In genomic region chr16:33061400-33061799, GRCm38 (mm10) we compare ENCODE assay signal across 7 mouse cellular contexts. TPM values are rescaled to one million over a fixed set of nuclear protein-coding genes. Genes with fewer than 3 reads are reported as not detected.
DNase-seq lines count a peak whose midpoint lies in the region; ATAC-seq and TF ChIP-seq lines count a peak whose summit lies in the region.

No protein-coding gene starts in this region.

- H3K4me1 ChIP-seq in embryonic facial prominence, embryonic 11.5 days (ENCODE audit: control insufficient read depth, insufficient read depth, low read length), result peaks cover 3% of the 10 kb centered on the region
- H3K4me1 ChIP-seq in limb, embryonic 11.5 days (ENCODE audit: control insufficient read depth, insufficient read depth, low read length), result peaks cover 11% of the 10 kb centered on the region
- peaks cover 14% of the 10 kb centered on the region; the same call in 1 of the 2 replicates for H3K4me1 ChIP-seq in small intestine, adult 2 months (ENCODE audit: control insufficient read depth, insufficient read depth, insufficient read length, low read length)

- 56% methylated on average over 11 of the region's 11 CpGs for WGBS in embryonic facial prominence, embryonic 11.5 days
- WGBS in limb, embryonic 11.5 days, result 48% methylated on average over 11 of the region's 11 CpGs
- WGBS in small intestine, adult 2 months, result 49% methylated on average over 11 of the region's 11 CpGs

- peak overlapping the region; percentile 95; the same call in 1 of the 2 replicates for H3K27ac ChIP-seq in layer of hippocampus, adult 2 months
- H3K27ac ChIP-seq in embryonic facial prominence, embryonic 11.5 days (replicated peaks; ENCODE audit: low read depth, low read length), result no peak overlapping the region
- H3K27ac ChIP-seq in limb, embryonic 11.5 days (replicated peaks; ENCODE audit: low read depth, low read length), result no peak overlapping the region
- H3K27ac ChIP-seq in small intestine, adult 2 months (ENCODE audit: insufficient read depth, low read depth, low read length), result peak overlapping the region; percentile 78; the same call in 1 of the 2 replicates

- no peak overlapping the region for H3K4me3 ChIP-seq in layer of hippocampus, adult 2 months
- peak overlapping the region; percentile 66; the same call in 1 of the 2 replicates for H3K4me3 ChIP-seq in embryonic facial prominence, embryonic 11.5 days (ENCODE audit: low read depth, low read length)
- H3K4me3 ChIP-seq in limb, embryonic 11.5 days (ENCODE audit: low read depth, low read length), result no peak overlapping the region; the same call in 1 of the 2 replicates
- H3K4me3 ChIP-seq in small intestine, adult 2 months (ENCODE audit: low read depth, low read length), result no peak overlapping the region

- DNase-seq in layer of hippocampus, adult 2 months (ENCODE audit: low spot score in 2 of 2), result no peak
- DNase-seq in layer of hippocampus, adult 18-20 months (ENCODE audit: low spot score in 2 of 2), result no peak
- DNase-seq in embryonic facial prominence, embryonic 11.5 days (ENCODE audit: low spot score), result no peak
- DNase-seq in limb, embryonic 11.5 days (ENCODE audit: low spot score), result no peak
- no peak for DNase-seq in spleen, postnatal 14 days (ENCODE audit: low spot score in 2 of 2)

- H3K27me3 ChIP-seq in embryonic facial prominence, embryonic 11.5 days (ENCODE audit: control insufficient read depth, insufficient read depth, low read length), result no peaks in the 10 kb centered on the region
- no peaks in the 10 kb centered on the region for H3K27me3 ChIP-seq in limb, embryonic 11.5 days (ENCODE audit: control insufficient read depth, insufficient read depth, low read length)
- no peaks in the 10 kb centered on the region for H3K27me3 ChIP-seq in small intestine, adult 2 months (ENCODE audit: control insufficient read depth, insufficient read depth, low read length)

- TF ChIP-seq POLR2A in small intestine, adult 2 months (IDR thresholded peaks at IDR 0.05; ENCODE audit: low read depth, low read length), result no peak

- no peak for ATAC-seq in embryonic facial prominence, embryonic 11.5 days (replicated peaks; ENCODE audit: insufficient number of reproducible peaks, low FRiP score, low TSS enrichment, low read depth)
- ATAC-seq in limb, embryonic 11.5 days (ENCODE audit: insufficient number of reproducible peaks, low FRiP score, low TSS enrichment, low read depth), result no peak
- no peak for ATAC-seq in monocyte, adult 5-6 weeks (replicated peaks; ENCODE audit: insufficient number of reproducible peaks, low FRiP score, low TSS enrichment, poor library complexity, severe bottlenecking)

- H3K36me3 ChIP-seq in embryonic facial prominence, embryonic 11.5 days (replicated peaks; ENCODE audit: control insufficient read depth, insufficient read depth, low read depth, low read length), result peaks cover 12% of the 10 kb centered on the region
- peaks cover 20% of the 10 kb centered on the region; the same call in 1 of the 2 replicates for H3K36me3 ChIP-seq in limb, embryonic 11.5 days (ENCODE audit: control insufficient read depth, insufficient read depth, low read length)
- peaks cover 10% of the 10 kb centered on the region for H3K36me3 ChIP-seq in small intestine, adult 2 months (ENCODE audit: control insufficient read depth, insufficient read depth, low read length)

- no peak overlapping the region for H3K9ac ChIP-seq in embryonic facial prominence, embryonic 11.5 days (replicated peaks; ENCODE audit: low read length)
- no peak overlapping the region for H3K9ac ChIP-seq in limb, embryonic 11.5 days (ENCODE audit: low read length)

- no peak for TF ChIP-seq CTCF in layer of hippocampus, adult 2 months (conservative IDR thresholded peaks at IDR 0.05)
- no peak for TF ChIP-seq CTCF in small intestine, adult 2 months (IDR thresholded peaks at IDR 0.05; ENCODE audit: extremely low read depth, insufficient read length, insufficient replicate concordance, low read depth, low read length)

- no peaks in the 10 kb centered on the region for H3K9me3 ChIP-seq in embryonic facial prominence, embryonic 11.5 days (replicated peaks; ENCODE audit: control insufficient read depth, low read length)
- no peaks in the 10 kb centered on the region for H3K9me3 ChIP-seq in limb, embryonic 11.5 days (ENCODE audit: control insufficient read depth, low read length)

- no peak overlapping the region; the same call in 1 of the 2 replicates for H3K4me2 ChIP-seq in embryonic facial prominence, embryonic 11.5 days (ENCODE audit: low read depth, low read length)
- peak overlapping the region; percentile 81 for H3K4me2 ChIP-seq in limb, embryonic 11.5 days (ENCODE audit: low read depth, severe bottlenecking)

RNA-seq across cellular contexts. Expression of gene Lmln, which starts 0.9 kb away (rescaled TPM):
- 10 to 100 TPM; 11.5 to 16.8 TPM for total RNA-seq in layer of hippocampus, adult 2 months (2021)
- total RNA-seq in layer of hippocampus, adult 18-20 months (2021), result 10 to 100 TPM; 15.2 to 18.5 TPM
- polyA plus RNA-seq in embryonic facial prominence, embryonic 11.5 days (2014; fragmentation: Nextera tagmentation; extraction: Ambion mirVana), result 1.2 and 2.3 TPM in 2 replicates
- polyA plus RNA-seq in limb, embryonic 11.5 days (2014; fragmentation: Nextera tagmentation; extraction: Ambion mirVana), result 2.0 and 3.3 TPM in 2 replicates
- 1.1 and 1.7 TPM in 2 replicates for polyA plus RNA-seq in small intestine, adult 2 months (2012; rRNA removed)
- total RNA-seq in monocyte, adult 5-6 weeks (2017), result 0.21 to 0.57 TPM (median 0.39 TPM) in 3 replicates

RNA-seq across cellular contexts. Expression of gene Rpl35a, which starts 5.1 kb away (rescaled TPM):
- 100 to 1,000 TPM; 323 to 325 TPM for total RNA-seq in layer of hippocampus, adult 2 months (2021)
- 100 to 1,000 TPM; 342 to 348 TPM for total RNA-seq in layer of hippocampus, adult 18-20 months (2021)
- 929 and 931 TPM in 2 replicates for polyA plus RNA-seq in embryonic facial prominence, embryonic 11.5 days (2014; fragmentation: Nextera tagmentation; extraction: Ambion mirVana)
- polyA plus RNA-seq in limb, embryonic 11.5 days (2014; fragmentation: Nextera tagmentation; extraction: Ambion mirVana), result 1,047 and 1,076 TPM in 2 replicates
- polyA plus RNA-seq in small intestine, adult 2 months (2012; rRNA removed), result 51.6 and 67.4 TPM in 2 replicates
- 1,318 to 2,339 TPM (median 2,031 TPM) in 3 replicates for total RNA-seq in monocyte, adult 5-6 weeks (2017)

RNA-seq across cellular contexts. Expression of gene Iqcg, which starts 5.4 kb away (rescaled TPM):
- total RNA-seq in layer of hippocampus, adult 2 months (2021), result 1 to 10 TPM; 4.8 to 5.4 TPM
- 1 to 10 TPM; 3.8 to 7.0 TPM for total RNA-seq in layer of hippocampus, adult 18-20 months (2021)
- 3.7 and 3.8 TPM in 2 replicates for polyA plus RNA-seq in embryonic facial prominence, embryonic 11.5 days (2014; fragmentation: Nextera tagmentation; extraction: Ambion mirVana)
- polyA plus RNA-seq in limb, embryonic 11.5 days (2014; fragmentation: Nextera tagmentation; extraction: Ambion mirVana), result 2.5 and 3.6 TPM in 2 replicates
- polyA plus RNA-seq in small intestine, adult 2 months (2012; rRNA removed), result 0.14 and 0.18 TPM in 2 replicates
- total RNA-seq in monocyte, adult 5-6 weeks (2017), result 0.78 to 0.96 TPM (median 0.86 TPM) in 3 replicates

Comparison
In these comparisons a context has a peak if more than half of its experiments do, and no peak if none do; other contexts are left out.
1. H3K27ac ChIP-seq: peak in layer of hippocampus, adult 2 months (single experiment) and small intestine, adult 2 months (single experiment); none in embryonic facial prominence, embryonic 11.5 days (single experiment) and limb, embryonic 11.5 days (single experiment).